Mouse (Mus musculus) spleen, adult 2 months (tissue): ENCODE measurements at regions not wholly inside any gene's neighbourhood (a gene's known extent, or its start where the extent isn't known, plus 50 kb on each side); places are given as distances from the start of the nearest gene placed in this dataset.

ENCODE experiments used
- DNase-seq, 2 experiments: peaks; one replicate each; pipeline versions ENCODE4 v3.0.0 to v3.0.0-alpha.2; 2012 to 2021; ENCODE audit warnings: low spot score in 2 of 2, low read depth in 1 of 2
- H3K27ac ChIP-seq: fragments of 200-500 bp; 2 replicates; pipeline ENCODE4 v1.5.1; 2012; ENCODE audit warnings: low read length, inconsistent platforms; ENCODE audit not compliant: insufficient read depth
- H3K27me3 ChIP-seq: fragments of 200-500 bp; 2 replicates; pipeline ENCODE4 v1.6.1; 2012; ENCODE audit warnings: mild to moderate bottlenecking, moderate library complexity, low read length, inconsistent platforms; ENCODE audit not compliant: control insufficient read depth, insufficient read depth
- H3K36me3 ChIP-seq: fragments of 200-500 bp; 2 replicates; pipeline ENCODE4 v1.6.1; 2012; ENCODE audit warnings: mild to moderate bottlenecking, low read length, inconsistent platforms; ENCODE audit not compliant: control insufficient read depth, insufficient read depth
- H3K4me1 ChIP-seq: fragments of 200-500 bp; 2 replicates; pipeline ENCODE4 v1.6.1; 2011; ENCODE audit warnings: inconsistent platforms; ENCODE audit not compliant: control insufficient read depth, insufficient read depth, insufficient read length
- H3K4me3 ChIP-seq: fragments of 200-500 bp; 2 replicates; pipeline ENCODE4 v1.5.1; 2011; ENCODE audit warnings: mild to moderate bottlenecking, inconsistent platforms; ENCODE audit not compliant: insufficient read depth, insufficient read length; ENCODE audit errors: extremely low read depth
- CTCF ChIP-seq: fragments of 200-500 bp; IDR thresholded peaks from 2 replicates; pipeline ENCODE4 v1.5.1; 2011; ENCODE audit warnings: mild to moderate bottlenecking, inconsistent platforms; ENCODE audit not compliant: insufficient read depth, insufficient read length, insufficient replicate concordance; ENCODE audit errors: extremely low read depth
- POLR2A ChIP-seq: fragments of 200-500 bp; IDR thresholded peaks from 2 replicates; pipeline ENCODE4 v1.6.1; 2011; ENCODE audit warnings: low read depth, low read length, inconsistent platforms
- WGBS: fragments of 180-500 bp; shearing (Covaris S2); methylation state at CpG from one replicate; pipeline ENCODE4 v1.1.7; 2018; 5-methylcytosine and 5-hydroxymethylcytosine counted together

DNA sequence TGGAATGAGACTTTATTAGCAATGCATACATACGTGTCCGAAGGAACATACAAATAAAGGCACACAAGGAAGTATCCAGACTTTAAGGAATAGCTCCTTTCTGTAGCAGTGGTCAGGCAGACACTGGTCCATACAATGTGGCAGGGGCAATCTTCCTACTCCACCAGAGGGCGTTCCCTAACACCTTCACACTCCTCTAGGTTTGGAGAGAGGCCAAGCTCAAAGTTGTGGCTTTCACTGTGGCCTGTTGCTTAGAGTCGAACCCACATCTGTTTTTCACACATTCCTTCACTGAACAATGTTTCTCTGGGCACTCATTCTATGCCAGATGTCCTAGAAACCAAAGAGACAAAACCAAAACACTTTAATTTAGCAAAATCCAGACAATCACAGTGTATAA is 178.4 kb upstream of the Ttc29 start:
- Histone ChIP-seq H3K27me3 (no peaks in the 10 kb centered on the region), H3K36me3 (no peaks in the 10 kb centered on the region), H3K4me1 (no peaks in the 10 kb centered on the region), H3K4me3 (no peak overlapping the region), H3K27ac (no peak overlapping the region)
- TF ChIP-seq CTCF (no peak), POLR2A (no peak)
- WGBS: 63% methylated on average over 4 of the region's 4 CpGs
- DNase-seq: no peak

DNA sequence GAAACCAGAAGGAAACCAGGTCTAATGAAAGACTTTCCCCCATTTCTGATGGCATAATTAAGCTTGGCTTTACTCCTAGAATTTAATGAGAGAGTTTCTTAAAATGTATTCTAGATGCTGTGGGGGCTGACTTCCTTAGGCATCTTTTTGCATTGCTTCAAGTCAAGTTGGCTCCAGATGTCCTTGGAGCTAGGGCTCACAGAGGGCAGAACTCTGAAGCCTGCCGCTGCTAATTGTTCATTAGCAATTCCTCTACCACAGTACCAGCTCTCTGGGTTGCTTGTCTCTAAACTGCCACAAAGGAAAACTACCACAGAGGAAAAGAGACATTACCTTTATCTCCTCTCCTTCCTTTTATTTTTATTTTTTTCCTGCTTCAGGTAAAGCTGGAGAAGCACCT is 175.9 kb upstream of the Ttc29 start:
- WGBS: 70% methylated on average over 1 of the region's 1 CpGs
- TF ChIP-seq POLR2A (no peak), CTCF (no peak)
- Histone ChIP-seq H3K36me3 (no peaks in the 10 kb centered on the region), H3K27ac (no peak overlapping the region), H3K4me1 (no peaks in the 10 kb centered on the region), H3K27me3 (no peaks in the 10 kb centered on the region), H3K4me3 (no peak overlapping the region)
- no peak for DNase-seq

DNA sequence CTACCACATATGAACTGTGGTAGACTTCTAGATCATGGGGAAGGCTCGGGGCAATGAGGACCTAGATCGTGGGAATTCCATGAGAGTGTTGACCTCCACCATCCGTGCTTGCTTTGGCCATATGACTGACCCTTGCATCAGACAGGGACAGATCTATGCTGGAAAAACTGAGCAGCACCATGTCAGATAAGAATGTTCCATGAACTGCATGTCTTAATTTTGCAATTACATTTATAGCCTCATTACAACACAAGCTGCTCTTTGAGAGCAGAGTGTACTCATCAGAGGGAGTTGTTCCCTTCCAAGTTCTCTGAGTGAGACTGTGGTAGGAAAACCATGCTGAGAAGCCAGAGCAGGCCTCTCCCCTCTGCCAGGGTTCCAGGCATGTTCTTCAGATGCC is 166.4 kb upstream of the Ttc29 start:
- WGBS: 90% methylated on average over 3 of the region's 3 CpGs
- no peak for DNase-seq

DNA sequence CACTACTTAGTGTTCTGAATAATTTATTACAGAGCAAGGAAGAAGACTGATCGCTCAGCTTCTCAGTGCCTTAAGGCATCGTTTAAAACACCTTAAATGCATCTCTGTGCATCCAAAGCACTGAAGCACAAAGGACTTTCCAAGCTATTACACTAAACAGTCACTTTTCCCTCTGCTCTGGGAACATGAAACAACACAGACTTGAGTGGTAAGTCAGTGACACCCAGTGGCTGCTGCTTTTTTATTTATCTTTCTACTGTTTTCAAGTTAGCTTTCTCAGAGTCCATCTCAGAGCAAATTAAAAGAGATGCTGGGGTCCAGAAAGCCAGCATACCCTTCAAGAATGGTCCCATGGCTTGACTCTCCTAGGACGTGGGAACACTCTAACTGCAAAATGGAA is 162.3 kb upstream of the Ttc29 start:
- H3K4me3 ChIP-seq: no peak overlapping the region
- H3K36me3 ChIP-seq: no peaks in the 10 kb centered on the region
- DNase-seq: no peak
- whole genome bisulfite sequencing: 70% methylated on average over 3 of the region's 3 CpGs
- H3K27me3 ChIP-seq: no peaks in the 10 kb centered on the region
- no peaks in the 10 kb centered on the region for H3K4me1 ChIP-seq
- TF ChIP-seq POLR2A (no peak), CTCF (no peak)
- no peak overlapping the region for H3K27ac ChIP-seq

More for the DNA sequence above, 166.4 kb upstream of the Ttc29 start:
- H3K36me3 ChIP-seq: no peaks in the 10 kb centered on the region
- H3K27ac ChIP-seq: no peak overlapping the region
- no peaks in the 10 kb centered on the region for H3K4me1 ChIP-seq
- TF ChIP-seq CTCF: no peak
- TF ChIP-seq POLR2A: no peak
- H3K4me3 ChIP-seq: no peak overlapping the region
- no peaks in the 10 kb centered on the region for H3K27me3 ChIP-seq

DNA sequence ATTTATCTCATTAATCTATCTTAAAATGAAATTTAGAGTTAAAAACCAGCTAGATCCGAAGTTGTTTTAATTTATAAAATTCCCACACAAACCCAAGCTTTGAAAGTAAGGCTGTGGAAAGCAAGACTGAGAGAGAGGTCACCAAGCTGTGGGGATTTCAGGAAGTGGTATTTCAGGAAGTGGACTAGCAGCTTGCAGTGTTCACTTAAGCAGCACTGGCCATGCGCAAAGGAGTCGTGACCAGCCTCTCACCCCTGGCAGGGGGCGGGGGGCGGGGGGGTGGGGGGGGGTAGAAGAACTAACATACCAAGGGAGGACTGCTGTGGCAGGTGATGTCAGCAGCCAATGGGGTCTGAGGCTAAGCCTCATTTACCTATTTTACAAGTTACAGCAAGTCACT is 158.7 kb upstream of the Ttc29 start:
- WGBS: 15% methylated on average over 5 of the region's 5 CpGs
- H3K36me3 ChIP-seq: no peaks in the 10 kb centered on the region
- TF ChIP-seq CTCF (no peak), POLR2A (no peak)

DNA sequence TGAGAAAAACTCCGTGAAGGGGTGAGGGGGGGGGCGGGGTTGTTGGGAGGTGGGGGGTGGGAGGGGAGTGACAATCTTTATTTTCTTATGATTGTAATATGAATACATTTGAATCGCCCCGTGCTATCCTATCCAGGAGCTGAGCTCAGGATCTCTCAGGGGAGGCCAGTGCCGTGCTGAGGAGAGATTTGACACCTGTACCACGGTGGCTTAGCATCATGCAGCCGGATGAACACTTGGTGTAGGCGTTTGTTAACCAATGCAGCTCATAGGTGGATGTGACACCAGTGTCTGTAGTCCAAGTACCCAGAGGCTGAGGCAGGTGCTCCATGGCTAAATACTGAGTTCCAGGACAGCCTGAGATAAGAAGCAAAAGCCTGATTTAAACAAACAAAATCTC is 158.2 kb upstream of the Ttc29 start:
- 45% methylated on average over 8 of the region's 8 CpGs for WGBS
- H3K4me1 ChIP-seq: no peaks in the 10 kb centered on the region
- no peaks in the 10 kb centered on the region for H3K27me3 ChIP-seq
- no peak overlapping the region for H3K4me3 ChIP-seq
- no peak for DNase-seq
- no peak overlapping the region for H3K27ac ChIP-seq
- TF ChIP-seq POLR2A (no peak), CTCF (no peak)
- no peaks in the 10 kb centered on the region for H3K36me3 ChIP-seq

More for the DNA sequence above, 158.7 kb upstream of the Ttc29 start:
- DNase-seq: no peak
- Histone ChIP-seq H3K27me3 (no peaks in the 10 kb centered on the region), H3K27ac (no peak overlapping the region), H3K4me3 (no peak overlapping the region), H3K4me1 (no peaks in the 10 kb centered on the region)

DNA sequence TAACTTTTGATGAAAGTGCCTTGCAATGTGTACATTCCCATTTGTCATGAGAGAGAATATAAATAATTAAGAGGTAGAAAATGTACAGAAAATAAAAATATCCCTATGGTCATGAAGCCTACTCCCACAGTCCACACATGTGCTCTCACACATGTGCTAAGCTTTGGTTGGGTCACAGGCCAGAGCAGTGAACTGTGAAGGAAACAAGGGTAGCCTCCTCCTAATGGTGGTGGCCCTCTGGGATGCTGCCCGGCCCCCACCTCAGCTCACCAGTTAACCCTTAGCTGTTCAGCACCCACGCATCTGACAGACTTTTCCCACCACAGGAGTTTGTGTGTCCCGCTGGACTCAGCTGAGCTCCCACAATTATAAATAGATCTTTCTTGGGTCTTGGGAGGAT is 157.6 kb upstream of the Ttc29 start:
- no peaks in the 10 kb centered on the region for H3K36me3 ChIP-seq
- no peaks in the 10 kb centered on the region for H3K4me1 ChIP-seq
- H3K27ac ChIP-seq: no peak overlapping the region
- TF ChIP-seq POLR2A: no peak
- TF ChIP-seq CTCF: no peak
- DNase-seq: no peak
- 75% methylated on average over 3 of the region's 3 CpGs for WGBS
- H3K27me3 ChIP-seq: no peaks in the 10 kb centered on the region
- H3K4me3 ChIP-seq: no peak overlapping the region

DNA sequence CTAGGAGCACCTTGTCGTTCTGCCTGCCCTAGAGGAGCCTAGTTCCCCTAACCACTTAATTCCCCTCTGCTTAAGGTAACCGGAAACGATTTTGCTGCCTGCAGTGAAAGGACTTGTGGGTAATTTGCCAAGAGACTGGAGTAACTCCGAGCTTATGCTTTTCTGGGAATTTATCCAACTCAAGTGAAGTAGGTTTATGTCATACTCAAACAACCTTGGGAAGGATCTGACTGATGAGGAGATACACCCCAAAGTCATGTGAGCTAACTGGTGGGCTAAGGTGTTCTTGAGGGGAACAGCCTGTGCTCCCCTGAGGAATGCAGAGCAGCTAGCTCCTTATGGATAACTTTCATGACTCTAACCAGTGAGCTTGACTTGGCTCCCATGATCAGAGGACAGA is 155.7 kb upstream of the Ttc29 start:
- TF ChIP-seq POLR2A (no peak), CTCF (no peak)
- no peak for DNase-seq
- H3K36me3 ChIP-seq: no peaks in the 10 kb centered on the region
- 47% methylated on average over 4 of the region's 4 CpGs for WGBS
- no peaks in the 10 kb centered on the region for H3K27me3 ChIP-seq
- H3K4me3 ChIP-seq: no peak overlapping the region
- H3K27ac ChIP-seq: no peak overlapping the region
- no peaks in the 10 kb centered on the region for H3K4me1 ChIP-seq
